Mouse (Mus musculus) gastrocnemius, postnatal 14 days (tissue): ENCODE data around the gene Lmf1. TPM values are rescaled to one million over a fixed set of nuclear protein-coding genes. Genes with fewer than 3 reads are reported as not detected.

Source experiments
- DNase-seq: peaks from one replicate; pipeline ENCODE4 v3.0.0; 2021; ENCODE audit warnings: mixed read lengths
- intact Hi-C: fragments of 180-260 bp; cut with DNase I; formaldehyde crosslinking; loops from one replicate; pipeline ENCODE4 v1.15.1; 2025; ENCODE audit warnings: low total_unique reads
- total RNA-seq, 2 experiments: library from RNA; stranded (reverse); gene quantifications; 2 replicates each; pipeline ENCODE4 v1.2.3; 2021

The Lmf1 gene
- total RNA-seq, 2 experiments from 2014 or later: 13.1 to 13.8 TPM

DNA sequence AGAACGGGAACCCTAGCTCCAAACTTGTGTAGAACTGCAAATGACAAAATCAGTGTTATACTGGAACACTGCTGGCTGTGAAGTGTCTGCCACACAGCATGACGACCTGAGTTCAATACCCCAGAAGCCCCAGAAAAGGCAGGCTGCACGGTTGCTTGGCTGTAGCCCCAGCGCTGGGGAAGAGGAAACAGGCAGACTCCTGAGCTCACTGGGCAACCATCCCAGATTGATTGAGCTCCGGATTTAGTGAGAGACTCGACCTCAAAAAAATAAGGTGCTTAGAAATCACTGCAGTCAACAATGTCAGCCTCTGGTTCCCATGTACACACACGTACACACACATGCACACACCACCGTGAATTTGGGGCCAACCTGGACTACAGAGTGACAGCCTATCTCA is 87.0 kb downstream of the Lmf1 start:
- intact Hi-C loops: no loop called here
- DNase-seq: no peak

DNA sequence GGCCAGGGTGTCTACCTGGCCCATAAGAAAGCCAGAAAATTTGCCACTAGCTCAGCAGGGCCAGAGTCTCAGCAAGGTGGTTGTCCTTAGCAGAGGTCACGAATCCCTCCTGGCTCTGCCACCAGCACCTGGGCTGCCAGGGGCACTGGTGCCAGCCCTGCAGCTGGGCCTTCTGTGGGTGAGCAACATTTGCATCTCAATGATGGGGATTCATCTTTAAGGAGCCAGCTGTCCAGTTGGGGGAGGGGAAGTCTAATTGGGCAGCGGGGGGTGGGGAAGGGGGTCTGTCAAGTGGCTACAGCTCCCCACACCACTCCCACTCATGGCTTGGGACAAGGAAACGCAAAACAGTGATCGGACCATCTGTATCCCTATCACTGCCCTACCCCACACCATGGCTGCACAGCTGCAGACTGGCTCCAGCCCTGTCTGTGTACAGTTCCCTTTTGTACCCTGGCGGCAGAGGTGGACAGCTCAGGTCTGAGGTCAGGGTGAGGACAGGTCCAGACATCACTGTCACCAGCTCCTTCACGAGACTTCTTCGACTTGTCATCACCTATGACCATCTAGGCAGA is 89.7 kb downstream of the Lmf1 start:
- intact Hi-C loops: no loop called here
- no peak for DNase-seq

DNA sequence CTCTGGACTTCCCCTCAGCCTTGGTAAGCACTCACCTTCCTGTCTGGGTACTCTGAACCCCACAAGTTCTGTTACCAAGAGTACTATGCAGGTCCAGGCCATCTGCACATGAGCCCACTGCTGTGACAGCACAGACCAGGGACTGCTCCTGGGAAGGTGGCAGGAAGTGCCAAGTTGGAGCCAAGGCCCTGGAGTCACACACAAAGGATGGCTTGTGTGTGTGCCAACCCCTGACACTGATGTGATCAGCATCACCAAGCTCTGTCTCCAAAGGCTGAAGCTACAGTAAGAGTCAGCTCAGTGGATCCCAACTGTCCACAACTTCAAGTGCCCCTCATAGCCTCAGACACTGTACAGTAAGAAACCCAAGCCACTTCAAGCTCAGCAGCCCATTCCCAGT is 94.1 kb downstream of the Lmf1 start:
- intact Hi-C loops: no loop called here
- no peak for DNase-seq

DNA sequence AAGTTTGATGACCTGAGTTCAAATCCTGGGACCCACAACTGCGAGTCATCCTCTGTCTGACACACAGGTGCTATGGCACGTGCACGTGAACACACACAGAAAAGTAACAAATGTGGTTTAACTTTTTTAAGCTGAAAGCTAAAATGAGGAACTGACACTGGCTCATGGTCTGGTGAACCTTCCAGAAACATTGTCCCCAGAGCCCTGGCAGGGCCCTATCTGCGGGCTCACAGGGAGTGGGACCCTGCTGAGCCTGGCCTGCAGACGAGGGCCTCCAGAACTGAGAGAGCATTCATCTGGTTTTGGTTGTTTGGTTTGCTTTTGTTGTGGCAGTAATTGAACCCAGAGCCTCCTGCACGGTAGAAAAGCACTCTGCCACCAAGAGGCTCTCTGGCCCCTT is 99.1 kb downstream of the Lmf1 start:
- no peak for DNase-seq
- intact Hi-C loops: no loop called here

DNA sequence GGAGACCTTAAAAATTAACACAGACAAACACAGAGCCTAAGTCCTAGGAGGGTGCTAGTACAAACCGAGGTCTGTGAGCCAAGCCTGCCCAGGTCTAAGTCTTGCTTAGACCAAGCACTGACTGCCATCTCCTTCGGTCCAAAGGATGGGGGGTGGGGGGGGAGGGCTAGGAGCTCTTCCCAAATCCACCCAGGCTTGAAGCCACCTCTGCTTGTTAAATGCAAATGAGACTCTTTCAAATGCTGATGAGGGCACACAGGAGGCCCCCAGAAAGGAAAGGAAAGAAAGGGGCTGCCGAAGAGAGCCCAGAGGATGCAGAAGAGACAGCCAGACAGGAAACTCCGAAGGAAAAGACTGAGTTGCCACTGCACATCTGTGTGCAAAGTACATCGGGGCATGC is 100.9 kb downstream of the Lmf1 start:
- no peak for DNase-seq
- intact Hi-C loops: no loop called here

DNA sequence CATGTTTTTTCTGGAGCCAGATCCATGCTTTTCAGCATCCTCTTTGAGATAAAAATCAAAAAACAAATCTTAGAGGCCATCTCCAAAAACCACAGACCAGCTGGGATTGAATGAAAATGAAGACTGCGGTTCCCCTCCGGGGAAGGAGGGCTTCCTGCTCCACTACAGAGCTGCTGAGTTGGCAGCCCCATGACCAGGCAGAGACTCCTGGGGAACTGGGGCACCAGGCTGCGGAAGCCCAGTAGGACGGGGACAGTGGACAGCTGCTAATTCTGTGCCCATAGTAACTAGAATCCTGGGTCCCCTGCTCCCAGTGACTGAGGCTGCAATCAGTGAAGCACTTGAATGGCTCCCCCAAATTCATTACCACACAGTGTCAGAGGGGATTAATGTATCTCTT is 102.8 kb downstream of the Lmf1 start:
- DNase-seq: no peak
- intact Hi-C loops: no loop called here

DNA sequence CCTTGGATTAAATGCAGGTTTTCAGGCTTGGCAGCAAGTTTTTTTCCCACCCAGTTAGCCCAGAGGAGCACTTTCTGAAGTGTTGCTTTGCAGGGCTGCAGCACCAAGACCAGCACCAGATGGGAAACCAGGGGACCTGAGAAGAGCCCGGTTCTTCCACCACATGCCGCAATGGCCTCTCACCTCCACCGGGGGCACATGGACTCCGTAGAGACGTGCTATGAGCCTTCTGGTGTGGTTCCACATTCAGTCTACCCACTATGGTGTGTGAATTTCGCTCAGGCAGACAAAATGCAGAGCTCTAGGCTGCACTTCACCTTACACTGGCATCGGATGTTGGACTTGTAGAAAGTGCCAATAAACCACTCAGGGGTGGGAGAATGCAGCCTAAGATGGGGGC is 107.4 kb downstream of the Lmf1 start:
- intact Hi-C loops: no loop called here
- DNase-seq: no peak

DNA sequence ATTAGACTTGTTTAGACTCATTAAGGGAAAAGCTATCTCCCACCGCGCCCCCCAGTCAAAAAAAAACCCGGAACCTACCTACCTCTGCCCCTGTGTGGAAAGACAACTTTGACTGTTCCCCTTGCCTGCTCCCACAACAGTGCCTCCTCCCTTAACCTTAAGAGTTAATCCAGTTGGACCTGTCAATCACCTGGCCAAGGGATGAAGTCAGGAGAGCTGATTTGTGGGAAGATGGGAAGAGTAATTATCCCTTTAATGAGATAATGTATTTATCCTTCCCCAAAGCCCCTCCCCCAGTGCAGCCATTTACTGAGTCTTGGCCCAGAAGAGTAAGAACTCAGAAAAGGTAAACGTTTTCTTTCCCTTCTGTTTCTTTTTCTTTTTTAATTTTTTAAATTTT is 110.0 kb downstream of the Lmf1 start:
- intact Hi-C loops: no loop called here
- no peak for DNase-seq

DNA sequence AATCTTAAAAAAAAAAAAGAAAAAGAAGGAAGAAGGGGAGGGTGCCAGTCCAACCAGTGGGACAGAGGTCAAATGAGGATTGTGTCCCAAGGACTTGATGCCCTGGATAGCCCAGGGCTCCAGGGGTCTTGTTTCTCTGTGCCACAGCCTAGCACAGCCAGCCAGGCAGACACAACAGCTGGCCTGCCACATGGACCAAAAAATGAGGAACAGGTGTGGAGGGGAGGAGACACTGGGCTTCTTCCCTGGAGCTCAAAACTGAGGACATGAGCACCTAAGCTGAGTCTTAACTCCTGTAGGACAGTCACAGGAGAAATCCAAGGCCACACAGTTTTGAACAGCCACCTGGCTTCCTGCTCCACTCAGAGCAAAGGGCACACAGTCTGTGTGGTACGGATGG is 117.4 kb downstream of the Lmf1 start:
- DNase-seq: no peak
- intact Hi-C loops: loop anchor here (2.0 to 10.0 kb wide), 3 partner anchors 129 to 291 kb away; no protein-coding TSS in a partner anchor

DNA sequence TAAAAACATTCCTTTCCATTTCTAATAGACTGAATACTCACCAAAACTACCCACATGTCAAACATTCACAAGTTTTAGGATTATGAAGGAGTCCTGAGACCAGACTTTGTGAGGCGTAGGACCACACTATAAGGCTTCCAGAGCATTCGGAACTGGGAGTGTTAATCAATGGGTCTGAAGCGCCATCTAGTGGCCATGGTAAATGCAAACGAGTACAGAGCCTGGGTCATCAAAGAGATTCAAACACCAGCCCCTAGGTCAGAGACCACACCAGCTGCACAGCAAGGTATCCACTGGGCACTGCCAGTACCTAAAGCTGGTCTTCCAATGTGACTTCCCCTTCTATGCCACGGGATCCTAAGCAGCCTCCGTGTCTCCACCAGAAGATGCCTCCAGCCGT is 119.6 kb downstream of the Lmf1 start:
- intact Hi-C loops: loop anchor here (5.0 to 10.0 kb wide), 2 partner anchors 131 to 294 kb away; no protein-coding TSS in a partner anchor
- DNase-seq: peak; percentile 69

DNA sequence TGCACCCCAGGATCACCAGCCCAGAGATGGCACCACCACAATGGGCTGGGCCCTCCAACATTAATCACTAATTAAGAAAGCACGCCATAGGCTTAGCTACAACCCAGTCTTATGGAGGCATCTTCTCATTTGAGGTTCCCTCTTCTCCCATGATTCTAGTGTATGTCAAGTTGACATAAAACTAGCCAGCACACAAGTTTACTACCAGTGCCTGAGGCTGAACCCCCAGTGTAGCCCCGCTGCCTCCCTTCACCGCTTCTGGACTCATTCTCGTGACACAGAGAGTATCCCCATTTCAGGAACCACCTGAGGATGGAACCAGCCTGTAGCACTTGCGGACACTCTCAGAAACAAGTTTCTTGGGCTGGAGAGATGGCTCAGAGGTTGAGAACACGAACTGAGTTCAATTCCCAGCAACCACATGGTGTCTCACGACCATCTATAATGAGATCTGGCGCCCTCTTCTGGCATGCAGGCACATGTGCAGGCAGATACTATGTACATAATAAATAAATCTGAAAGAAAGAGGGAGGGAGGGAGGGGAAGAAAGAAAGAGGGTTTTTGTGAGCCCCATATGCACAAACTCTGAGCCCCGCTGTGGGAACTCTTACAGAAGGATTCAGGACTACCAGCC is 122.1 kb downstream of the Lmf1 start:
- intact Hi-C loops: no loop called here
- DNase-seq: no peak

DNA sequence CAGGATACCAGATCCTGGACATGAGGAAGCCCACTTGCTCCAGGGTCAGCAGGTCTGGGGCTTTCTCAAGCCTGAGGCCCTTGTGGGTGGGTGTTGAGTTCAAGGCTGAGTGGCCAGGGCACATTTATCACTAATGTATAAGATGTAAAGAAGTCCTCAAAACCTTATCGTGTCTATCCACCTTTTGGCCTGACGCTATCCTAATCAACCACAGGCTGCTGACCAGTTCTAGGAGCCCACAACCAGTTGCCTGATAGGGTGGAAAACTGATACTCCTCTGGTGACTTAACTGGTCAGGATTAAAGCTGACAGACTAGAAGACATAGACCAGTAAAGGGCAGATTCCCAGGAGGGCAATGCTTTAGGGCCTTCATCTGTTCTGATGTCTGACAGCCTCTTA is 131.1 kb downstream of the Lmf1 start:
- no peak for DNase-seq
- intact Hi-C loops: no loop called here

DNA sequence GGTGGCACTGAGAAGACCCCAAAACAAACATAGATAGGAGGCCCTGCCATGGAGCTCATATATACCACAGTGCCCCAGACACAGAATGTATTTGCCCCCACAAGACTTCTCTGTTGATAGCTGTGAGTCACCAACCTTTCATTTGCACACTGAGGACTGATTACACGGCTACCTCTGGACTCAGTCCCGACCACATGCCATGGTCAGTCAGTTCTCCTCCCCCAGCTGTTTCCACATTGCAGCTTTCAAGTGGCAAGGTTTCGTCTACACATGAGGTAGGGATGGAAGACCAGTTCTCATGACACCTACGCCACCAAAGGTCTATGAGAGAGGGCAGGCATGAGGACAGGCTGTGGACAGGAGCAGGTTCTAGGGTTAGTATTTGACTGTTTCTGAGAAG is 132.3 kb downstream of the Lmf1 start:
- intact Hi-C loops: no loop called here

More for the DNA sequence above, 132.3 kb downstream of the Lmf1 start:
- DNase-seq: no peak

Other genes with a start within 250 kb of the Lmf1 start
- 1 to 10 TPM; 4.0 to 4.7 TPM for gene Tpsab1, start 233.5 kb upstream of the Lmf1 start, total RNA-seq
- gene Tpsb2, start 212.8 kb upstream of the Lmf1 start, total RNA-seq: 10 to 100 TPM in 1 of 2 experiments, 1 to 10 TPM in 1; 9.4 to 12.6 TPM
- gene Tpsg1, start 209.8 kb upstream of the Lmf1 start, total RNA-seq: not detected
- 1 to 10 TPM; 3.2 to 3.4 TPM for gene Cacna1h, start 145.3 kb upstream of the Lmf1 start, total RNA-seq
- gene Tekt4, start 124.5 kb upstream of the Lmf1 start, total RNA-seq: not detected
- gene Sstr5, start 81.8 kb upstream of the Lmf1 start, total RNA-seq: not detected
- 1 to 10 TPM; 7.2 to 8.8 TPM for gene Sox8, start 8.4 kb upstream of the Lmf1 start, total RNA-seq
- not detected for gene Gng13, start 138.1 kb downstream of the Lmf1 start, total RNA-seq
- 1 to 10 TPM; 1.3 to 2.5 TPM for gene Chtf18, start 148.3 kb downstream of the Lmf1 start, total RNA-seq
- 1 to 10 TPM; 3.4 to 3.8 TPM for gene Rpusd1, start 148.6 kb downstream of the Lmf1 start, total RNA-seq
- not detected for gene Mslnl, start 157.0 kb downstream of the Lmf1 start, total RNA-seq
- gene Msln, start 175.3 kb downstream of the Lmf1 start, total RNA-seq: under 1 TPM in 1 of 2 experiments, not detected in 1; 0.74 TPM
- gene Narfl, start 194.7 kb downstream of the Lmf1 start, total RNA-seq: 10 to 100 TPM; 27.7 to 28.8 TPM
- 10 to 100 TPM; 13.9 to 16.1 TPM for gene Haghl, start 206.6 kb downstream of the Lmf1 start, total RNA-seq
- gene Ccdc78, start 207.5 kb downstream of the Lmf1 start, total RNA-seq: not detected
- 10 to 100 TPM; 36.1 to 37.9 TPM for gene Fam173a, start 213.8 kb downstream of the Lmf1 start, total RNA-seq
- not detected for gene AC134908.4, start 216.6 kb downstream of the Lmf1 start, total RNA-seq
- gene Metrn, start 218.1 kb downstream of the Lmf1 start, total RNA-seq: 10 to 100 TPM; 46.6 to 60.9 TPM
- 1 to 10 TPM in 1 of 2 experiments, under 1 TPM in 1; 0.95 to 2.2 TPM for gene Fbxl16, start 230.0 kb downstream of the Lmf1 start, total RNA-seq
- 1 to 10 TPM; 9.1 to 9.2 TPM for gene Wdr24, start 244.5 kb downstream of the Lmf1 start, total RNA-seq
- 10 to 100 TPM; 20.3 to 23.6 TPM for gene Jmjd8, start 249.8 kb downstream of the Lmf1 start, total RNA-seq